Mouse (Mus musculus) liver, adult 2 months (tissue): ENCODE results near the gene Dlgap1. TPM values are rescaled to one million over a fixed set of nuclear protein-coding genes. Genes with fewer than 3 reads are reported as not detected.

Source experiments
- DNase-seq: peaks from one replicate; pipeline ENCODE4 v3.0.0-alpha.2; 2011; ENCODE audit warnings: low read depth, low spot score; ENCODE audit errors: extremely low read depth
- H3K27ac ChIP-seq: fragments of 200-500 bp; replicated peaks from 2 replicates; pipeline ENCODE4 v1.5.1; 2012; ENCODE audit warnings: low read depth, mild to moderate bottlenecking, control low read depth, inconsistent platforms, low read length; ENCODE audit not compliant: insufficient read depth
- H3K27me3 ChIP-seq: fragments of 200-500 bp; 2 replicates; pipeline ENCODE4 v1.6.1; 2012; ENCODE audit warnings: mild to moderate bottlenecking, moderate library complexity, low read length, inconsistent platforms; ENCODE audit not compliant: control insufficient read depth, insufficient read depth
- H3K36me3 ChIP-seq: fragments of 200-500 bp; 2 replicates; pipeline ENCODE4 v1.6.1; 2012; ENCODE audit warnings: low read length, inconsistent platforms; ENCODE audit not compliant: control insufficient read depth, insufficient read depth
- H3K4me1 ChIP-seq: fragments of 200-500 bp; 2 replicates; pipeline ENCODE4 v1.6.1; 2011; ENCODE audit warnings: low read length; ENCODE audit not compliant: control insufficient read depth, insufficient read depth
- H3K4me3 ChIP-seq: fragments of 200-500 bp; 2 replicates; pipeline ENCODE4 v1.5.1; 2011; ENCODE audit warnings: low read depth, mild to moderate bottlenecking, control low read depth, low read length, moderate library complexity; ENCODE audit not compliant: insufficient read depth
- H3K79me2 ChIP-seq: fragments of 200-500 bp; 2 replicates; pipeline ENCODE4 v1.6.1; 2012; ENCODE audit warnings: inconsistent platforms, mild to moderate bottlenecking, low read length, moderate library complexity; ENCODE audit not compliant: control insufficient read depth, insufficient read depth
- H3K9ac ChIP-seq: fragments of 200-500 bp; 2 replicates; pipeline ENCODE4 v1.6.1; 2012; ENCODE audit warnings: low read depth, mild to moderate bottlenecking, control low read depth, inconsistent platforms, low read length
- CTCF ChIP-seq: fragments of 200-500 bp; IDR thresholded peaks from 2 replicates; pipeline ENCODE4 v1.5.1; 2011; ENCODE audit warnings: low read depth, low read length, control low read depth
- POLR2A ChIP-seq: fragments of 200-500 bp; IDR thresholded peaks from 2 replicates; pipeline ENCODE4 v1.6.1; 2011; ENCODE audit warnings: low read length, control low read depth; ENCODE audit not compliant: insufficient read depth; ENCODE audit errors: extremely low read depth
- WGBS: fragments of 180-500 bp; shearing (Covaris S2); methylation state at CpG from one replicate; pipeline ENCODE4 v1.1.7; 2018; 5-methylcytosine and 5-hydroxymethylcytosine counted together
- polyA plus RNA-seq: library from polyadenylated mRNA; depleted of rRNA; stranded (reverse); fragments of >200 nt; gene quantifications from 2 replicates; pipeline ENCODE4 v1.2.3, GENCODE M21; 2012
- total RNA-seq: library from RNA; depleted of rRNA; stranded (reverse); fragments of >200 nt; gene quantifications from 2 replicates; pipeline ENCODE4 v1.2.3, GENCODE M21; 2014

The Dlgap1 gene
- total and polyA plus RNA-seq, 2 experiments, result 0.55 to 1.5 TPM

DNA sequence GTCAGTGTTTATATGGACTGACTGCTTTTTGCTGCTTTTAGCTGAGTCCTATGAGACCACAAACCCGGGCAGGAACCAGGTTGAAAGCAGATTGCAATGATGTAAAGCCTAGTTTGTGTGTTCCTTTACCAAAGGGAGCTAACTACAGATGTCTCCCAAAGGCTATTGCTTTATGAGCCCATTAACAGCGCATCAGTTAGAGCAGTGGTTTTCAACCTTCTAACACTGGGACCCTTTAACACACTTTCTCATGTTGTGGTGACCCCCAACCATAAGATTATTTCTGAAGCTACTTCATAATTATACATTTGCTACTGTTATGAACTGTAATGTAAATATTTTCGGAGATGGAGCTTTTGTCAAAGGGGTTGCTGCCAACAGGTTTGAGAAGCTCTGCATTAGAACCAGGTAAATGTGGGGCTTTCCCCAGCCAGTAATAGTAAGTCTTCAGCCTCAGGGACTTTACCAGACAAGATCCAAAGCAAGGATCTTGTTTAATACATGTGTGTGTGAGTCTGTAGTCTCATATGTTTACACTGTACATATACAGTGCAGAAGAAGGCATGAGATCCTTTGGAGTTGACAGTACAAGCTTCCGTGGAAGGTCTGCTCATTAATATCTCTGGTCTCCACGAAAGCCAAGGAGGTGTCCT is 899.8 kb downstream of the Dlgap1 start:
- Histone ChIP-seq H3K79me2 (no peaks in the 10 kb centered on the region), H3K27me3 (no peaks in the 10 kb centered on the region), H3K27ac (no peak overlapping the region), H3K4me3 (no peak overlapping the region), H3K36me3 (no peaks in the 10 kb centered on the region), H3K9ac (no peak overlapping the region), H3K4me1 (no peaks in the 10 kb centered on the region)
- TF ChIP-seq POLR2A (no peak), CTCF (no peak)
- 84% methylated on average over 5 of the region's 5 CpGs for WGBS
- no peak for DNase-seq

DNA sequence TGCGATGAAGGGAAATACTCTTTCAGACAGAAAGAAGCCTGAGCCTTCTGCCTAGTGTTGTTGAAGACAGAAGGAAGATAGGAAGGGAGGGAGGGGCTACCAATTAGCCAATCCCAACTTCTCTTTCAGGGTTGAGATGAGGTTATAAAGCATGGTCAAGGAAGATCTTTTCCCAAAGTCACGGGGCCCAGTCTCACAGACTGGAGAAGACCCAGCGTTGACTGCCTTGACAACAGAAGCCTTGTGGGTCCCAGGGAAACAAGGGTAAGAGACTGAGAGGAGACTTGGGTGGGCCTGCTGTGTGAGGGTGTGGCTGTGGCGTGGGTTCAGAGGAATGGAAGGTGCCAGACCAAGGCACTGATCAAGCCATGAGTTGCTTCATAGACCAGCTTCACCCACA is 901.7 kb downstream of the Dlgap1 start:
- Histone ChIP-seq H3K27ac (no peak overlapping the region), H3K4me3 (no peak overlapping the region), H3K79me2 (no peaks in the 10 kb centered on the region), H3K27me3 (no peaks in the 10 kb centered on the region), H3K36me3 (no peaks in the 10 kb centered on the region), H3K9ac (no peak overlapping the region), H3K4me1 (no peaks in the 10 kb centered on the region)
- 94% methylated on average over 4 of the region's 4 CpGs for WGBS
- TF ChIP-seq CTCF, result no peak
- no peak for TF ChIP-seq POLR2A
- DNase-seq, result no peak
